Mouse (Mus musculus): ENCODE results near the gene Cacng4. TPM values are rescaled to one million over a fixed set of nuclear protein-coding genes. Genes with fewer than 3 reads are reported as not detected.

Cacng4 gene
- total and polyA plus RNA-seq, 2 experiments from 2014 or later, result 43.8 to 88.4 TPM

DNA sequence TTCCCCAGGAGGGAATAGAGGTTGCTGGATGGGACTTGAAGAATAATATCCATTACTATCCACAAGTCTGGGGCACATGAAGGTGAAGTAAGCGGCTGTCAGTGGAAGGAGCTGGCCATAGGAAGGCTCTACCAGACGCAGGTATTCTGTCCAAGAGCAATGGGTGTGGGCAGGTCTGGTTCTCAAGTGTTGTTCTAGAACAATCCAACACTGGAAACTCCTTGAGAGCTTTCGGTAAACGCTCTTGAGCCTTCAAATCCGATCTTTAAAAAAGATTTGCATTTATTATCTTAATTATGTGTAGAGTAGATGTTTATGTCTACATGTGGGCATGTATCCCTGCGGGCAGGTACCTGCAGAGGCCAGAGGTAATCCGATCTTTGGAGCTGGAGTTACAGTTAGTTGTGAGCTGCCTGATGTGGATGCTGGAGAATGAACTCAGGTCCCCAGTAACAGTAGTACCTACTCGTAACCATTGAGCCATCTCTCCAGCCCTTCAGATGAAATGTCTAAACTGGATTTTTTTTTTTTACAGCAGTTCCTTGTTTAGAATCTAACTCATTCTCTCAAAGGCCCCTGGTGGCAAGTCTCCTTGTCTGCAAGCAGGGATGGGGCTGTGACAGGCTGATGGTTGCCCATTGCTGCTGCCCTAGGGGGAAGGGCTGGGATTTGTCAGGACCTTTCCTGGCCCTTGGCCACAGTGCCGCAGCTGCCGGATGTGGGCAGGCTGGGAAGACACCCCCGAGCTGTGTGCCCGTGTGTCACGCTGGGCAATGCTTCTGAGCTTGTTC is 66.1 kb downstream of the Cacng4 start:
- no peak overlapping the region for H3K27ac ChIP-seq
- TF ChIP-seq CTCF (IDR thresholded peaks at IDR 0.05; ENCODE audit: low read depth), result peak; percentile 52
- WGBS, result 76% methylated on average over 13 of the region's 13 CpGs
- H3K9me3 ChIP-seq (ENCODE audit: low read length), result no peaks in the 10 kb centered on the region
- no peak overlapping the region for H3K9ac ChIP-seq (replicated peaks; ENCODE audit: low read length)
- ATAC-seq, result peak; percentile 85
- peak; percentile 73 for DNase-seq (ENCODE audit: low spot score)
- H3K27me3 ChIP-seq (ENCODE audit: insufficient read depth, low read length), result no peaks in the 10 kb centered on the region
- H3K4me1 ChIP-seq (ENCODE audit: insufficient read depth, low read length), result no peaks in the 10 kb centered on the region
- H3K36me3 ChIP-seq (ENCODE audit: insufficient read depth, low read length), result peaks cover 10% of the 10 kb centered on the region; the same call in 1 of the 2 replicates
- no peak overlapping the region for H3K4me3 ChIP-seq (ENCODE audit: low read length)
- no peak overlapping the region for H3K4me2 ChIP-seq (ENCODE audit: low read depth, low read length)

DNA sequence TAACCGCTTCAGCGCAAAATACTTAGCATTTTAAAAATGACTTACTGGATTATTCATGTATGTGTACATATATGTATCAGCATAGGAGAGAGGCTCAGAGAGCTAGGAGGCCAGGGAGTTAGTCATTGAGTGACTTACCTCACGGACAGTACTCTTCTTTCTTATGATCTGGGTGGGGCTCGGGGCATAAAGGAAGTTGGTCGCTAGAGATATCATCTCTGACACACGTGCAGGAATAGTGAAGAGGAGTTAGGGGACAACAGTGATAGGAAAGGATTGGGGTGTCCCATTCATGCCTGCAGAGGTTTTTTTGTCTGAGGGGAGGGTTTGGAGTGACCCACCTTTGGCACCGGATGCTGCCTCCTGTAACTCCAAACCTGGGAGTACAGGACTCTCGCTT is 69.8 kb downstream of the Cacng4 start:
- WGBS, result 91% methylated on average over 8 of the region's 8 CpGs
- no peak for ATAC-seq
- no peak for TF ChIP-seq CTCF (IDR thresholded peaks at IDR 0.05; ENCODE audit: low read depth)

GRCm38 (mm10) chr11:107721057-107721456 is 73.3 kb downstream of the Cacng4 start:
- H3K36me3 ChIP-seq (ENCODE audit: insufficient read depth, low read length), result no peaks in the 10 kb centered on the region
- no peaks in the 10 kb centered on the region for H3K4me1 ChIP-seq (ENCODE audit: insufficient read depth, low read length)
- no peak overlapping the region for H3K4me2 ChIP-seq (ENCODE audit: low read depth, low read length)
- H3K4me3 ChIP-seq (ENCODE audit: low read length), result no peak overlapping the region
- H3K27ac ChIP-seq, result no peak overlapping the region
- TF ChIP-seq CTCF (IDR thresholded peaks at IDR 0.05; ENCODE audit: low read depth), result no peak
- 74% methylated on average over 7 of the region's 7 CpGs for WGBS
- ATAC-seq, result no peak
- DNase-seq (ENCODE audit: low spot score), result no peak
- H3K9me3 ChIP-seq (ENCODE audit: low read length), result no peaks in the 10 kb centered on the region
- no peaks in the 10 kb centered on the region for H3K27me3 ChIP-seq (ENCODE audit: insufficient read depth, low read length)
- H3K9ac ChIP-seq (replicated peaks; ENCODE audit: low read length), result no peak overlapping the region

More for the DNA sequence above, 69.8 kb downstream of the Cacng4 start:
- Histone ChIP-seq H3K9ac (replicated peaks; ENCODE audit: low read length) (no peak overlapping the region), H3K4me3 (ENCODE audit: low read length) (no peak overlapping the region), H3K4me1 (ENCODE audit: insufficient read depth, low read length) (no peaks in the 10 kb centered on the region), H3K4me2 (ENCODE audit: low read depth, low read length) (no peak overlapping the region), H3K36me3 (ENCODE audit: insufficient read depth, low read length) (no peaks in the 10 kb centered on the region), H3K9me3 (ENCODE audit: low read length) (no peaks in the 10 kb centered on the region), H3K27ac (no peak overlapping the region), H3K27me3 (ENCODE audit: insufficient read depth, low read length) (no peaks in the 10 kb centered on the region)
- no peak for DNase-seq (ENCODE audit: low spot score)

GRCm38 (mm10) chr11:107720264-107721021 is 73.9 kb downstream of the Cacng4 start:
- WGBS, result 89% methylated on average over 9 of the region's 9 CpGs
- no peak for TF ChIP-seq CTCF (IDR thresholded peaks at IDR 0.05; ENCODE audit: low read depth)
- Histone ChIP-seq H3K9ac (replicated peaks; ENCODE audit: low read length) (no peak overlapping the region), H3K4me1 (ENCODE audit: insufficient read depth, low read length) (no peaks in the 10 kb centered on the region), H3K4me3 (ENCODE audit: low read length) (no peak overlapping the region), H3K36me3 (ENCODE audit: insufficient read depth, low read length) (no peaks in the 10 kb centered on the region), H3K9me3 (ENCODE audit: low read length) (no peaks in the 10 kb centered on the region), H3K27me3 (ENCODE audit: insufficient read depth, low read length) (no peaks in the 10 kb centered on the region), H3K4me2 (ENCODE audit: low read depth, low read length) (no peak overlapping the region), H3K27ac (no peak overlapping the region)
- DNase-seq (ENCODE audit: low spot score) (no peak), ATAC-seq (no peak)

- no peaks in the 10 kb centered on the region for H3K4me1 ChIP-seq (ENCODE audit: insufficient read depth, low read length)
- no peak within 1 kb of the TSS for H3K4me3 ChIP-seq (ENCODE audit: low read length)
- no peaks in the 10 kb centered on the region for H3K36me3 ChIP-seq (ENCODE audit: insufficient read depth, low read length)
- TF ChIP-seq CTCF (IDR thresholded peaks at IDR 0.05; ENCODE audit: low read depth), result no peak
- no peak within 1 kb of the TSS for H3K9ac ChIP-seq (replicated peaks; ENCODE audit: low read length)
- DNase-seq (ENCODE audit: low spot score), result no peak
- ATAC-seq, result no peak
- WGBS, result 82% methylated on average over 16 of the region's 16 CpGs
- H3K27ac ChIP-seq, result no peak within 1 kb of the TSS
- no peaks in the 10 kb centered on the region for H3K27me3 ChIP-seq (ENCODE audit: insufficient read depth, low read length)
- no peaks in the 10 kb centered on the region for H3K9me3 ChIP-seq (ENCODE audit: low read length)
- H3K4me2 ChIP-seq (ENCODE audit: low read depth, low read length), result no peak within 1 kb of the TSS
Measured at GRCm38 (mm10) chr11:107716332-107716938, 77.9 kb downstream of the Cacng4 start, which contains the start of gene Cacng1. Gene Cacng1, minus strand, starts transcription at chr11:107716522.

GRCm38 (mm10) chr11:107714368-107714767 is 80.0 kb downstream of the Cacng4 start:
- H3K4me1 ChIP-seq (ENCODE audit: insufficient read depth, low read length), result no peaks in the 10 kb centered on the region
- no peaks in the 10 kb centered on the region for H3K36me3 ChIP-seq (ENCODE audit: insufficient read depth, low read length)
- 64% methylated on average over 7 of the region's 7 CpGs for WGBS
- TF ChIP-seq CTCF (IDR thresholded peaks at IDR 0.05; ENCODE audit: low read depth), result no peak
- H3K9me3 ChIP-seq (ENCODE audit: low read length), result no peaks in the 10 kb centered on the region
- ATAC-seq (0 out of 2 replicates have a peak, but pooled peaks have one; percentile 24), DNase-seq (ENCODE audit: low spot score) (no peak)
- H3K4me3 ChIP-seq (ENCODE audit: low read length), result no peak overlapping the region
- no peak overlapping the region for H3K4me2 ChIP-seq (ENCODE audit: low read depth, low read length)
- no peaks in the 10 kb centered on the region for H3K27me3 ChIP-seq (ENCODE audit: insufficient read depth, low read length)
- H3K9ac ChIP-seq (replicated peaks; ENCODE audit: low read length), result no peak overlapping the region
- H3K27ac ChIP-seq, result no peak overlapping the region
